Mouse (Mus musculus) liver, postnatal 0 days (tissue): ENCODE measurements at regions not wholly inside any gene's neighbourhood (a gene's known extent, or its start where the extent isn't known, plus 50 kb on each side); places are given as distances from the start of the nearest gene placed in this dataset.

Experiments used
- CTCF ChIP-seq: sonication (generic); IDR thresholded peaks from 2 replicates; pipeline ENCODE4 v1.5.1; 2016; ENCODE audit warnings: antibody characterized with exemption, low read depth
- EP300 ChIP-seq: IDR thresholded peaks from 2 replicates; pipeline ENCODE4 v1.6.1; 2016; ENCODE audit warnings: antibody characterized with exemption, low read depth, mild to moderate bottlenecking

DNA sequence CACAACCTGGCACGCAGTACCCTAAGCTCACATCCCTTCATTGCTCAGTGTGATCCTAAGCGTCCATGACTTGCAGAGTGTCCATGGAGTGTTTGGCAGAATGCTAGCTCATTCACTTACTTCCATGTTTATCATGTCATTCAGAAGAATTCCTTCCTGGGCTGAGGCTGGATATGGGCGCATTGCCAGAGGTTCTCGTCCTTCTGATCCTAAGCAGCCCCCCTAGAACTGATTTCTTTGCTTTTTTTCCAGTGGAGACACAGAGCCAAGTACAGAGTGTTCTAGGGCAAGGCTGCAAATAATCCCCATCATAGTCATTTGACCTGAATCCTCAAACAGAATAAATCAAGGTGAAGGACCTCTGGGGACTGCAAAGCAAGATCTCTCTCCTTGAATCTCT is 226.0 kb downstream of the Pdzph1 start:
- TF ChIP-seq CTCF (no peak), EP300 (no peak)
